Mouse (Mus musculus) macrophage (primary cell): ENCODE results near the gene Igf2. TPM values are rescaled to one million over a fixed set of nuclear protein-coding genes. Genes with fewer than 3 reads are reported as not detected.

Experiments
- H3K27ac ChIP-seq: fragments of 350-480 bp; formaldehyde crosslinking; 2 replicates; pipeline ENCODE4 v1.9.0; 2021
- H3K36me3 ChIP-seq: fragments of 350-480 bp; formaldehyde crosslinking; 2 replicates; pipeline ENCODE4 v1.9.0; 2021; ENCODE audit errors: inconsistent target
- H3K4me3 ChIP-seq: fragments of 350-480 bp; formaldehyde crosslinking; 2 replicates; pipeline ENCODE4 v1.9.0; 2021; ENCODE audit errors: inconsistent target
- H3K79me2 ChIP-seq: fragments of 350-480 bp; formaldehyde crosslinking; 2 replicates; pipeline ENCODE4 v1.9.0; 2021; ENCODE audit errors: inconsistent target
- WGBS: methylation state at CpG from one replicate; pipeline ENCODE4 v1.1.7; 2026; ENCODE audit warnings: inconsistent platforms; ENCODE audit not compliant: missing documents; 5-methylcytosine and 5-hydroxymethylcytosine counted together
- polyA plus RNA-seq: library from polyadenylated mRNA; stranded (reverse); fragments of 250-400 nt; gene quantifications from 3 replicates; pipeline ENCODE4 v1.2.4, GENCODE M21; 2018; ENCODE audit warnings: inconsistent platforms
- total RNA-seq, 78 experiments: library from RNA; depleted of rRNA; stranded (reverse); fragments of 250-400 nt; gene quantifications; 1 replicate in 9 of 78; 2 replicates in 24 of 78; 3 replicates in 43 of 78; 4 replicates in 2 of 78; pipeline ENCODE4 v1.2.4; 2018; ENCODE audit warnings: inconsistent platforms in 56 of 78

The Igf2 gene
- 100 to 1,000 TPM in 1 of 26 experiments, 1 to 10 TPM in 15, under 1 TPM in 7, not detected in 3; 0.42 to 323 (median 1.5) TPM for total RNA-seq (2018; cell fraction: chromatin; rRNA removed)
- total RNA-seq (2018; cell fraction: cytosol; rRNA removed), result under 1 TPM in 13 of 26 experiments, not detected in 13; 0.05 to 0.49 (median 0.10) TPM
- total RNA-seq (2018; cell fraction: nucleus; rRNA removed), result 10 to 100 TPM in 1 of 26 experiments, 1 to 10 TPM in 1, under 1 TPM in 6, not detected in 18; 0.23 to 40.7 (median 0.36) TPM
- polyA plus RNA-seq, result 0.22 TPM in 1 of 3 replicates, not detected in the others

GRCm38 (mm10) chr7:142666659-142667058 is at the start of gene Igf2:
Gene Igf2 (minus strand): TSS chr7:142666816.
- no peak within 1 kb of the TSS for H3K4me3 ChIP-seq
- no peaks in the 10 kb centered on the region for H3K36me3 ChIP-seq
- no peak within 1 kb of the TSS for H3K27ac ChIP-seq
- 58% methylated on average over 2 of the region's 2 CpGs for WGBS
- no peaks in the 10 kb centered on the region for H3K79me2 ChIP-seq

GRCm38 (mm10) chr7:142714783-142715498 is 48.3 kb upstream of the Igf2 start:
- WGBS, result 27% methylated on average over 8 of the region's 8 CpGs
- H3K36me3 ChIP-seq, result no peaks in the 10 kb centered on the region
- no peaks in the 10 kb centered on the region for H3K79me2 ChIP-seq
- no peak overlapping the region for H3K4me3 ChIP-seq
- no peak overlapping the region for H3K27ac ChIP-seq

GRCm38 (mm10) chr7:142706873-142707272 is 40.3 kb upstream of the Igf2 start:
- Histone ChIP-seq H3K4me3 (no peak overlapping the region), H3K79me2 (no peaks in the 10 kb centered on the region), H3K36me3 (no peaks in the 10 kb centered on the region), H3K27ac (no peak overlapping the region)
- 100% methylated on average over 2 of the region's 2 CpGs for WGBS

DNA sequence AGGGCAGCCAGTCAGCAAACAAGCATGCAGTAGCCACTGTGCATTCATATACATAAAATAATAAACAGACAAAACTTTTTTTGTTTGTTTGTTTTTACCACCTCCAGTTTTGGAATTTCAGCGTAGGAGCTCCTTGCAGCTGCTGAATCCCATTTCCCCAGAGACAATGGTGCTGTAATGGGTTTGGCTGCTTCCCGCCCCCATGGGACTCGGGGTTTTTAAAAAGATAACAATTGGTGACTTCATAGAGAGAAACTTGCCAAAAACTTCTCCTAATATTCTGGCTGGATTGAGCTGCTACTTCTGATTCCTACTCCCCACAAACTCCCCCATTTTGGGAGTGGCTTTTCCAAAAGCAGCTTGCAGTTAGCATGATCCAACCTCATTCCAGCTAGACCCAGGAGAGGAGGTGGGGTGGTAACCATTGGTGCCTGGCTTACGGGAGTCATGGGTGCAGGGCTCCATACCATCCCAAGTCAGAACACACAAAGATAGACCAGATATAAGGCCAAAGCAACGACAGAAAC is 32.8 kb upstream of the Igf2 start:
- H3K4me3 ChIP-seq, result no peak overlapping the region
- H3K79me2 ChIP-seq, result no peaks in the 10 kb centered on the region
- whole genome bisulfite sequencing, result 90% methylated on average over 5 of the region's 5 CpGs

GRCm38 (mm10) chr7:142678611-142679010 is 12.0 kb upstream of the Igf2 start:
- Histone ChIP-seq H3K27ac (no peak overlapping the region), H3K4me3 (no peak overlapping the region), H3K36me3 (no peaks in the 10 kb centered on the region), H3K79me2 (no peaks in the 10 kb centered on the region)
- WGBS, result 93% methylated on average over 3 of the region's 3 CpGs

More for the DNA sequence above, 32.8 kb upstream of the Igf2 start:
- H3K27ac ChIP-seq, result no peak overlapping the region
- H3K36me3 ChIP-seq, result no peaks in the 10 kb centered on the region

GRCm38 (mm10) chr7:142675644-142676043 is 9.0 kb upstream of the Igf2 start:
- whole genome bisulfite sequencing, result 4% methylated on average over 3 of the region's 3 CpGs
- no peak overlapping the region for H3K4me3 ChIP-seq
- H3K79me2 ChIP-seq, result no peaks in the 10 kb centered on the region
- no peaks in the 10 kb centered on the region for H3K36me3 ChIP-seq
- no peak overlapping the region for H3K27ac ChIP-seq

DNA sequence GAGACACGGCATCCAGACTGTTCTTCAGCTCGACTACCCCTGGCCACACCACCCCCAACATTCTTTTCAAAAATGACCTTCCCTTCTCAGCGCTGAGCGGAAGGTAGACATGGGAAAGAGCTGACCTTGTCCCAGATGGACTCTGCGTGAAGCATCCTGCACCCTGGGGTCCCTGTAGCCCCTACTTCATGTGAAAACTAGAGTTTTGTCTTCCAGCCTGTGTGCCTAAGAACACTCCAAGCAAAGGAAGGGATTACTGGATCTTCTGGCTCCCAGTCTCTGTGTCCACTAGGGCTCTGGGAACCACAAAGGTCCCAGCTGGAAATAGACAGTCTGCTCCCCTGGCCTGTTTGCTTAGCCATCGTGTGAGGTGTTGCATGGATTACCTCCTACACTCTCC is 8.5 kb upstream of the Igf2 start:
- no peaks in the 10 kb centered on the region for H3K36me3 ChIP-seq
- H3K4me3 ChIP-seq, result no peak overlapping the region
- no peak overlapping the region for H3K27ac ChIP-seq

GRCm38 (mm10) chr7:142672120-142672519 is 5.5 kb upstream of the Igf2 start:
- Histone ChIP-seq H3K79me2 (no peaks in the 10 kb centered on the region), H3K4me3 (no peak overlapping the region), H3K27ac (no peak overlapping the region), H3K36me3 (no peaks in the 10 kb centered on the region)
- 6% methylated on average over 4 of the region's 4 CpGs for WGBS

More for the DNA sequence above, 8.5 kb upstream of the Igf2 start:
- WGBS, result 82% methylated on average over 6 of the region's 6 CpGs
- no peaks in the 10 kb centered on the region for H3K79me2 ChIP-seq

- H3K27ac ChIP-seq, result no peak overlapping the region
- H3K4me3 ChIP-seq, result no peak overlapping the region
- WGBS, result 88% methylated on average over 1 of the region's 1 CpGs
- no peaks in the 10 kb centered on the region for H3K36me3 ChIP-seq
- H3K79me2 ChIP-seq, result no peaks in the 10 kb centered on the region
These were observed 4.5 kb upstream of the Igf2 start for GRCm38 (mm10) chr7:142671067-142671466.

GRCm38 (mm10) chr7:142669751-142670625 is 3.4 kb upstream of the Igf2 start, which contains the start of gene Gm49394:
Gene Gm49394 (minus strand): TSS chr7:142669942.
- Histone ChIP-seq H3K27ac (no peak within 1 kb of the TSS), H3K79me2 (no peaks in the 10 kb centered on the region), H3K4me3 (no peak within 1 kb of the TSS), H3K36me3 (no peaks in the 10 kb centered on the region)
- 81% methylated on average over 23 of the region's 23 CpGs for WGBS

DNA sequence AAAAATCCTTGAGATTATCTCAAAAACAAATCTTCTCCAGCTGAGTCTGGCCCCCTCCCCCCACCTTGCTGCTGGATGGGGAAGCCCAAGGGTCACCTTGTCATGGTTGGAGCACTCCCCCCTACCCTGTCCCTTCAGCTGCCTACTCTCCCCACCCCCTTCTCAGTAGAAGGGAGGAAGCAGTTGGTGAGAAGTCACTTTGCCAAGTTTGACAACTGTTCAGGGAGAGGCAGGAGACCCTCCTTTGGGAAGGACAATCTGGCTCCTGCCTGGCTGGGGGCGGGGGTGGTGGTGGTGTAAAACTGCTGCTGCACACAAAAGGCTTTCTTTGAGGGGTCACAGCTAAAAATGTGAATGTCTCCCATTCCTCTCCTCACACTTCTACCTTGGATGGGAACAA is 1.7 kb upstream of the Igf2 start:
- no peaks in the 10 kb centered on the region for H3K36me3 ChIP-seq
- no peaks in the 10 kb centered on the region for H3K79me2 ChIP-seq
- WGBS, result 100% methylated on average over 1 of the region's 1 CpGs
- H3K4me3 ChIP-seq, result no peak overlapping the region
- H3K27ac ChIP-seq, result no peak overlapping the region

GRCm38 (mm10) chr7:142667521-142667920 is 905 bp upstream of the Igf2 start:
- H3K4me3 ChIP-seq, result no peak overlapping the region
- H3K36me3 ChIP-seq, result no peaks in the 10 kb centered on the region
- WGBS, result 93% methylated on average over 9 of the region's 18 CpGs
- no peak overlapping the region for H3K27ac ChIP-seq
- no peaks in the 10 kb centered on the region for H3K79me2 ChIP-seq

DNA sequence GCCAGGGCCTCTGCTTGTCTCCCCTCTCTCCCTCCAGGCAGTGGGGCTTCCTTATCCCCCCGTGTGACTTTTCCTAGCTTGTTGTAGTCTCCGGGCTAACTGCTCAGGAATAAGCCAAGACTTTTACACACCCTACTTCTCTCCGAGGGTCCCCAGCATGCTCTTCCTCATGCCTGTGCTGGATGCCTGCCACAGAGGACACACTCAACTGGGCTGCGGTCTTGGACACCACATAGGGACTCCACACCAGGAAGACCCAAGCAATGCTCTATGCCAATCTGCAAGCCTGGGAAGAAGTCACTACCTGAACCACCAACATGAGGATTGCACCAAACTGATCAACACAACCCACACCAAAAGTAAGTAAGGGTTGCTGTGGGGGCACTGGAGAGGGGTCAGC is 507 bp downstream of the Igf2 start:
- H3K27ac ChIP-seq, result no peak overlapping the region
- no peaks in the 10 kb centered on the region for H3K36me3 ChIP-seq
- 85% methylated on average over 4 of the region's 4 CpGs for WGBS

GRCm38 (mm10) chr7:142665364-142665763 is 1.3 kb downstream of the Igf2 start:
- Histone ChIP-seq H3K36me3 (no peaks in the 10 kb centered on the region), H3K4me3 (no peak overlapping the region), H3K79me2 (no peaks in the 10 kb centered on the region), H3K27ac (no peak overlapping the region)
- WGBS, result 72% methylated on average over 5 of the region's 5 CpGs

More for the DNA sequence above, 507 bp downstream of the Igf2 start:
- Histone ChIP-seq H3K79me2 (no peaks in the 10 kb centered on the region), H3K4me3 (no peak overlapping the region)
